Mouse (Mus musculus): Measurements from ENCODE around the gene Kat2b. TPM values are rescaled to one million over a fixed set of nuclear protein-coding genes. Genes with fewer than 3 reads are reported as not detected.
"Not testable (repeated sequence)": the region's sequence is repeated elsewhere in the genome, so short reads cannot be mapped to it uniquely, and the experiment has no call there.

Kat2b gene
- total RNA-seq, 2 experiments from 2014 or later: 33.9 to 53.7 TPM

GRCm38 (mm10) chr17:53718916-53719315, 152.3 kb downstream of the Kat2b start:
- ATAC-seq (replicated peaks; ENCODE audit: low FRiP score, low TSS enrichment, poor library complexity, severe bottlenecking): not testable (repeated sequence)

Other genes starting within 250 kb of the Kat2b start
- gene Efhb, start 103.5 kb upstream of the Kat2b start, total RNA-seq (2014; fragmentation: Nextera tagmentation): not detected in 2 replicates
- 0.11 TPM in 1 of 2 replicates, not detected in the other for gene Efhb, start 103.5 kb upstream of the Kat2b start, total RNA-seq (2017)
- gene Rab5a, start 87.6 kb upstream of the Kat2b start, total RNA-seq (2014; fragmentation: Nextera tagmentation): 35.2 and 38.9 TPM in 2 replicates
- 53.7 and 73.3 TPM in 2 replicates for gene Rab5a, start 87.6 kb upstream of the Kat2b start, total RNA-seq (2017)
- 0.28 TPM in 1 of 2 replicates, not detected in the other for gene Pp2d1, start 27.4 kb upstream of the Kat2b start, total RNA-seq (2014; fragmentation: Nextera tagmentation)
- 0.05 TPM in 1 of 2 replicates, not detected in the other for gene Pp2d1, start 27.4 kb upstream of the Kat2b start, total RNA-seq (2017)
- gene Sgo1, start 122.5 kb downstream of the Kat2b start, total RNA-seq (2014; fragmentation: Nextera tagmentation): 26.3 and 27.9 TPM in 2 replicates
- gene Sgo1, start 122.5 kb downstream of the Kat2b start, total RNA-seq (2017): 44.7 and 58.5 TPM in 2 replicates